Mouse (Mus musculus) heart, adult 2 months (tissue): Measurements from ENCODE around the gene Inf2. TPM values are rescaled to one million over a fixed set of nuclear protein-coding genes. Genes with fewer than 3 reads are reported as not detected.

Source experiments
- DNase-seq, 2 experiments: peaks; one replicate each; pipeline ENCODE4 v3.0.0; 2021
- H3K27ac ChIP-seq: fragments of 200-600 bp; 2 replicates; pipeline ENCODE4 v1.8.1; 2022
- H3K27me3 ChIP-seq: fragments of 200-500 bp; 2 replicates; pipeline ENCODE4 v1.6.1; 2012; ENCODE audit warnings: mild to moderate bottlenecking, low read length, inconsistent platforms, mixed read lengths; ENCODE audit not compliant: control insufficient read depth, insufficient read depth
- H3K36me3 ChIP-seq: fragments of 200-500 bp; 2 replicates; pipeline ENCODE4 v1.6.1; 2012; ENCODE audit warnings: low read length, inconsistent platforms; ENCODE audit not compliant: control insufficient read depth, insufficient read depth
- H3K4me1 ChIP-seq: fragments of 200-500 bp; 2 replicates; pipeline ENCODE4 v1.6.1; 2011; ENCODE audit warnings: low read length; ENCODE audit not compliant: control insufficient read depth, insufficient read depth
- H3K4me3 ChIP-seq: fragments of 200-600 bp; 2 replicates; pipeline ENCODE4 v1.8.1; 2022
- H3K79me2 ChIP-seq: fragments of 200-500 bp; replicated peaks from 2 replicates; pipeline ENCODE4 v1.6.1; 2012; ENCODE audit warnings: mild to moderate bottlenecking, inconsistent platforms, low read length, moderate library complexity, mixed read lengths; ENCODE audit not compliant: control insufficient read depth, insufficient read depth
- H3K9ac ChIP-seq: fragments of 200-500 bp; 2 replicates; pipeline ENCODE4 v1.6.1; 2012; ENCODE audit warnings: low read depth, mild to moderate bottlenecking, control low read depth, inconsistent platforms, low read length, mixed read lengths
- CTCF ChIP-seq: fragments of 200-600 bp; IDR thresholded peaks from 2 replicates; pipeline ENCODE4 v1.8.1; 2022; ENCODE audit warnings: antibody characterized with exemption, mild to moderate bottlenecking, moderate library complexity
- EP300 ChIP-seq: fragments of 200-500 bp; IDR thresholded peaks from 2 replicates; pipeline ENCODE4 v1.6.1; 2011; ENCODE audit warnings: low read depth, low read length, control low read depth; ENCODE audit not compliant: insufficient read depth
- POLR2A ChIP-seq: fragments of 200-500 bp; IDR thresholded peaks from 2 replicates; pipeline ENCODE4 v1.6.1; 2011; ENCODE audit warnings: mild to moderate bottlenecking, low read depth, low read length, control low read depth; ENCODE audit not compliant: insufficient read depth
- whole genome bisulfite sequencing: fragments of 180-500 bp; shearing (Covaris S2); methylation state at CpG from one replicate; pipeline ENCODE4 v1.1.7; 2018; 5-methylcytosine and 5-hydroxymethylcytosine counted together
- intact Hi-C: fragments of 180-260 bp; cut with DNase I; formaldehyde crosslinking; loops from one replicate; pipeline ENCODE4 v1.15.1; 2025
- polyA plus RNA-seq: library from polyadenylated mRNA; depleted of rRNA; stranded (reverse); fragments of >200 nt; gene quantifications from 2 replicates; pipeline ENCODE4 v1.2.3, GENCODE M21; 2012
- total RNA-seq, 2 experiments: library from RNA; stranded (reverse); gene quantifications; 2 replicates each; pipeline ENCODE4 v1.2.3; 2021

The Inf2 gene
- total and polyA plus RNA-seq, 3 experiments: 12.7 to 17.3 (median 15.0) TPM

GRCm38 (mm10) chr12:112609031-112609430, 20.4 kb downstream of the Inf2 start:
- Histone ChIP-seq H3K4me1 (peaks cover 2% of the 10 kb centered on the region), H3K9ac (no peak overlapping the region), H3K4me3 (no peak overlapping the region), H3K27ac (no peak overlapping the region), H3K27me3 (no peaks in the 10 kb centered on the region), H3K36me3 (no peaks in the 10 kb centered on the region), H3K79me2 (no peaks in the 10 kb centered on the region)
- intact Hi-C loops: loop anchor here (5.0 kb wide), 1 partner anchor 107 kb away; no protein-coding TSS in a partner anchor
- WGBS: 96% methylated on average over 10 of the region's 10 CpGs
- DNase-seq: no peak
- TF ChIP-seq POLR2A: no peak
- TF ChIP-seq EP300: no peak
- TF ChIP-seq CTCF: no peak

GRCm38 (mm10) chr12:112616668-112617067, 28.1 kb downstream of the Inf2 start:
- H3K27ac ChIP-seq: no peak overlapping the region
- intact Hi-C loops: loop anchor here (5.0 kb wide), 1 partner anchor 124 kb away; no protein-coding TSS in a partner anchor
- H3K4me1 ChIP-seq: peaks cover 9% of the 10 kb centered on the region

GRCm38 (mm10) chr12:112617184-112617583, 28.6 kb downstream of the Inf2 start:
- no peaks in the 10 kb centered on the region for H3K27me3 ChIP-seq
- peak overlapping the region; percentile 97 for H3K27ac ChIP-seq
- no peak overlapping the region for H3K4me3 ChIP-seq
- H3K9ac ChIP-seq: no peak overlapping the region
- no peaks in the 10 kb centered on the region for H3K79me2 ChIP-seq
- intact Hi-C loops: loop anchor here (5.0 kb wide), 1 partner anchor 125 kb away; no protein-coding TSS in a partner anchor
- TF ChIP-seq POLR2A (0 out of 2 replicates have a peak, but pooled peaks have one; percentile 10), CTCF (no peak), EP300 (no peak)
- DNase-seq: peak in 1 of 2 experiments; percentile 57
- H3K4me1 ChIP-seq: peaks cover 9% of the 10 kb centered on the region
- 41% methylated on average over 11 of the region's 11 CpGs for WGBS
- H3K36me3 ChIP-seq: no peaks in the 10 kb centered on the region

More at GRCm38 (mm10) chr12:112616668-112617067, 28.1 kb downstream of the Inf2 start:
- 65% methylated on average over 9 of the region's 9 CpGs for WGBS
- Histone ChIP-seq H3K79me2 (no peaks in the 10 kb centered on the region), H3K27me3 (no peaks in the 10 kb centered on the region), H3K4me3 (no peak overlapping the region), H3K36me3 (no peaks in the 10 kb centered on the region), H3K9ac (no peak overlapping the region)
- no peak for DNase-seq
- TF ChIP-seq POLR2A: no peak
- no peak for TF ChIP-seq CTCF
- TF ChIP-seq EP300: no peak

- Histone ChIP-seq H3K27me3 (no peaks in the 10 kb centered on the region), H3K36me3 (no peaks in the 10 kb centered on the region), H3K4me1 (peaks cover 9% of the 10 kb centered on the region), H3K4me3 (no peak overlapping the region), H3K9ac (no peak overlapping the region), H3K27ac (peak overlapping the region; percentile 97), H3K79me2 (no peaks in the 10 kb centered on the region)
- TF ChIP-seq CTCF (peak; percentile 84), EP300 (peak; percentile 82), POLR2A (peak; percentile 25; the same call in 1 of the 2 replicates)
- intact Hi-C loops: loop anchor here (5.0 kb wide), 1 partner anchor 126 kb away; no protein-coding TSS in a partner anchor
- WGBS: 7% methylated on average over 8 of the region's 8 CpGs
- peak; percentile 76 to 82 for DNase-seq
These were observed 29.4 kb downstream of the Inf2 start for GRCm38 (mm10) chr12:112617898-112618380.

GRCm38 (mm10) chr12:112618981-112619685, 30.5 kb downstream of the Inf2 start:
- no peaks in the 10 kb centered on the region for H3K36me3 ChIP-seq
- 28% methylated on average over 13 of the region's 13 CpGs for WGBS
- DNase-seq: peak; percentile 70 to 78
- H3K9ac ChIP-seq: peak overlapping the region; percentile 80
- H3K27me3 ChIP-seq: no peaks in the 10 kb centered on the region
- peak overlapping the region; percentile 60 for H3K4me3 ChIP-seq
- peak overlapping the region; percentile 97 for H3K27ac ChIP-seq
- no peaks in the 10 kb centered on the region for H3K79me2 ChIP-seq
- peaks cover 14% of the 10 kb centered on the region for H3K4me1 ChIP-seq
- intact Hi-C loops: loop anchor here (5.0 kb wide), 1 partner anchor 127 kb away; no protein-coding TSS in a partner anchor
- TF ChIP-seq CTCF (no peak), EP300 (peak; percentile 70), POLR2A (peak; percentile 92)
